Mouse (Mus musculus) testis, adult 2 months (tissue): Measurements from ENCODE around the gene Tle1.

Experiments
- CTCF ChIP-seq: fragments of 200-500 bp; IDR thresholded peaks from 2 replicates; pipeline ENCODE4 v1.5.1; 2012; ENCODE audit warnings: low read depth, mild to moderate bottlenecking, inconsistent platforms, low read length, moderate library complexity; ENCODE audit not compliant: control insufficient read depth, insufficient read depth, insufficient replicate concordance
- POLR2A ChIP-seq: fragments of 200-500 bp; IDR thresholded peaks from 2 replicates; pipeline ENCODE4 v1.6.1; 2012; ENCODE audit warnings: low read depth, mild to moderate bottlenecking, inconsistent platforms, low read length, moderate library complexity; ENCODE audit not compliant: control insufficient read depth

DNA sequence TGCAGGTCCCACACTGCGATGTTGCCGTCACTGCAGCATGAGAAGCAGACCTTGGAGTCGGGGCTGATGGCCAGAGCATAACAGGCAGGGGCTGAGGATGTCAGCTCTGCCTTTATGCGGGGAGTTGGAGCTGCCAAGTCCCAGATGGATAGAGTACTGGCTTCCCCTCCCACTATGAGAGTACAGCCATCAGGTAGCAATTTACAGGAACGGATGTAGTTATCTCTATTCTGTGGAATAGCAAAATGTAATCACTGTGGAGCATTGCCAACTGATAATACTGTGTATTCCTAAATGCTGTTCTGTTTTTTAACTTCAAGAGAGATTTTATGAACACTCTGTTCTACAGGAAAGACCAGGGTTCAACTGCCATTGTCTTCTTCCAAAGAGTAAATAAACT lies 75.9 kb downstream of the Tle1 start:
- TF ChIP-seq CTCF = no peak
- TF ChIP-seq POLR2A = no peak
